Mouse (Mus musculus) kidney, postnatal 0 days (tissue): Measurements from ENCODE around the gene Nipsnap3b. TPM values are rescaled to one million over a fixed set of nuclear protein-coding genes. Genes with fewer than 3 reads are reported as not detected.
A peak's percentile ranks its signal among the peaks of the same experiment; 100 is the strongest.

Experiments
- ATAC-seq: fragments of 200-750 bp; cut with Nextera tagmentation; replicated peaks from 2 replicates; pipeline ENCODE4 v1.8.0; 2017; ENCODE audit warnings: low read depth, moderate number of reproducible peaks, moderate TSS enrichment, moderate library complexity; ENCODE audit not compliant: low FRiP score
- DNase-seq: peaks from one replicate; pipeline ENCODE4 v3.0.0-alpha.2; 2016; ENCODE audit warnings: low spot score
- H3K27ac ChIP-seq: fragments of 300-500 bp; sonication (generic); 2 replicates; pipeline ENCODE4 v1.5.1; 2014; ENCODE audit warnings: mild to moderate bottlenecking
- H3K27me3 ChIP-seq: fragments of 300-500 bp; sonication (generic); 2 replicates; pipeline ENCODE4 v1.6.1; 2014; ENCODE audit warnings: low read length, mixed read lengths; ENCODE audit not compliant: insufficient read depth
- H3K36me3 ChIP-seq: fragments of 300-500 bp; sonication (generic); 2 replicates; pipeline ENCODE4 v1.6.1; 2014; ENCODE audit warnings: low read length, mixed read lengths; ENCODE audit not compliant: insufficient read depth
- H3K4me1 ChIP-seq: fragments of 300-500 bp; sonication (generic); replicated peaks from 2 replicates; pipeline ENCODE4 v1.6.1; 2014; ENCODE audit warnings: antibody characterized with exemption, low read length, mixed read lengths; ENCODE audit not compliant: insufficient read depth
- H3K4me2 ChIP-seq: fragments of 300-500 bp; sonication (generic); 2 replicates; pipeline ENCODE4 v1.6.1; 2014; ENCODE audit warnings: mild to moderate bottlenecking, low read length, moderate library complexity, mixed read lengths
- H3K4me3 ChIP-seq: fragments of 300-500 bp; sonication (generic); replicated peaks from 2 replicates; pipeline ENCODE4 v1.5.1; 2014; ENCODE audit warnings: low read depth, low read length
- H3K9ac ChIP-seq: fragments of 300-500 bp; sonication (generic); 2 replicates; pipeline ENCODE4 v1.6.1; 2014; ENCODE audit warnings: low read depth, low read length
- H3K9me3 ChIP-seq: fragments of 300-500 bp; sonication (generic); replicated peaks from 2 replicates; pipeline ENCODE4 v1.6.1; 2016; ENCODE audit warnings: low read length, inconsistent platforms, mixed read lengths
- CTCF ChIP-seq: IDR thresholded peaks from 2 replicates; pipeline ENCODE4 v1.5.1; 2016; ENCODE audit warnings: antibody characterized with exemption, low read depth, mild to moderate bottlenecking, moderate library complexity
- WGBS: fragments of 180-500 bp; shearing (Covaris S2); extraction: QIAGEN DNeasy Blood & Tissue Kit; methylation state at CpG from one replicate; pipeline ENCODE4 v1.1.7; 2014; 5-methylcytosine and 5-hydroxymethylcytosine counted together
- polyA plus RNA-seq: library from polyadenylated mRNA; unstranded; fragments of >200 nt; fragmentation: Nextera tagmentation; extraction: Ambion mirVana; gene quantifications from 2 replicates; pipeline ENCODE4 v1.2.1, GENCODE M21; 2015

Gene Nipsnap3b
- polyA plus RNA-seq, 1 experiment from 2014 or later, result 88.5 TPM

DNA sequence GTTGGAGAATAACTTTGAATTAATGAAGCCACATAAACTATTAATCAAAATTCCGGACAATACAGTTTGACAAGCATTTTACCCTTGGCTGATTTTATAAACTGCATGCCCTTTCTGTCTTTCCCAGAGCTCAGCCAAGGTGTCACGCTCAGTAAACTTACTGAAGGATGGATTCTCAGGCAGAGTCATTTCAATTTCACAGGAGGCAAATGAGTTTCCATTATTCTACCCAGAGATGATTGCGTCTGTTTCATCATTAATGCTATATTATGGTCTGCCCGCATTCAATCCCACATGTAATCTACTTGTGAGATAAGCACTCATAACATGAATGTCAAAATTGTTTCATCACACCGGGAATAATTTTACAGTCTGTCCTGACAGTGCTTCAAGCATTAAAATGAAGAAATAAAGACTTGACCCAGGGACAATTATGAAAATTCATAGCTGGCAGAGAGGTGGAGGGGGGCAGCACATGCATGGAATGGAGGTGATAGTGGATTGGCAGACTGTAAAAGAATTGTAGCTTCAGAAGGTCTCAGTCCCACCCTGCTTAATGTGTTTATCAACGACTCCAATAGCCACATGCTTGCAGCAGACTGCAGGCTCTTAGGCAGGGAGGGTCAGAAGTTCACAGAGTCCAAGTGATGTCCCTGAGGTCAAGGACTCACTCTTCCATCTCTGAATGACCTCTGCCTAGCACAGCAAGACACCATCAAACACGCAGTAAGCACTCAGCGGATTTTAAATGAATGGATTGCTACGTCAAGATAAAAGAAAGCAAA lies 34.8 kb downstream of the Nipsnap3b start:
- Histone ChIP-seq H3K27ac (no peak overlapping the region), H3K36me3 (peaks cover 16% of the 10 kb centered on the region), H3K4me1 (no peaks in the 10 kb centered on the region), H3K9ac (no peak overlapping the region), H3K27me3 (no peaks in the 10 kb centered on the region), H3K4me3 (no peak overlapping the region), H3K9me3 (no peaks in the 10 kb centered on the region), H3K4me2 (no peak overlapping the region)
- no peak for TF ChIP-seq CTCF
- ATAC-seq, result no peak
- peak; percentile 28 for DNase-seq
- WGBS, result 48% methylated on average over 9 of the region's 9 CpGs

DNA sequence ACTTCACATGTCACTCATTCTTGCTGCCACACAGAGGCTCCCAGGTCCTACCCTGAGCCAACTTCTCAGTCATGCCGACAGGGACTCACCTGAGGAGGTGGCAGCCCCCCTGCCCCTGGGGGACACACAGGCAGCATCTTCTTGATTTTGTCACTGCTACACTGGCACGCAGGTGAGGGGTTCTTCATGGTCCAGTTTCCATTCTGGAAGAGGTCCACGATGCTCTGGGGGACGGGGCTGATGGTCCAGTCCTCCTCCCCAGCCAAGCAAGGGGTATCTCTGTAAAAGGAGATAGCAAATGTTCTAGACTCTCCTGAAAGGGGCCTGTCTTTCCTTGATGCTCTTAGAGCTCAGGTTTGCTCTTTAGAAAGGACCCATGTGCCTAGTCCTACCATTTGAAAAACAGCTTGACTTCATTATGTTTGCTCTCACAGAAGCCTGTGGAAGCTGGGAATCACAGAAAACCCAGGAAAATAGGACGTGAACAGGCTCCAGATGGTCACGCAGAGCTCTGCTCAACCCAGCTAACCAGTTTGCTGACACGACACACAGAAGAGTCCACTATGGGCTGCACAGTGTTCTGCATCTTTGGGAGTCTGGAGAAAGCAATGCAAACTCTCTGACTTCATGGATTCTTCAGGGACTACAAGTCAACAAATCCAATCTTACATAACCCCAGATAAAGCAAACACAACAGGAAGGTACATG lies 50.8 kb downstream of the Nipsnap3b start:
- Histone ChIP-seq H3K9me3 (no peaks in the 10 kb centered on the region), H3K27ac (no peak overlapping the region), H3K4me1 (no peaks in the 10 kb centered on the region), H3K4me3 (no peak overlapping the region), H3K27me3 (no peaks in the 10 kb centered on the region), H3K4me2 (no peak overlapping the region), H3K9ac (no peak overlapping the region), H3K36me3 (peaks cover 30% of the 10 kb centered on the region; the same call in 1 of the 2 replicates)
- 91% methylated on average over 7 of the region's 7 CpGs for WGBS
- ATAC-seq (no peak), DNase-seq (no peak)
- TF ChIP-seq CTCF, result no peak

Other genes with a start within 250 kb of the Nipsnap3b start
- gene Olfr275, start 197.3 kb upstream of the Nipsnap3b start, polyA plus RNA-seq, result not detected in 2 replicates
- not detected in 2 replicates for gene Olfr273, start 152.6 kb upstream of the Nipsnap3b start, polyA plus RNA-seq
- not detected in 2 replicates for gene Olfr272, start 92.7 kb upstream of the Nipsnap3b start, polyA plus RNA-seq
- gene Olfr270, start 47.3 kb upstream of the Nipsnap3b start, polyA plus RNA-seq, result not detected in 2 replicates
- 0.11 TPM in 1 of 2 replicates, not detected in the other for gene Nipsnap3a, start 22.6 kb upstream of the Nipsnap3b start, polyA plus RNA-seq
- gene Abca1, start 148.0 kb downstream of the Nipsnap3b start, polyA plus RNA-seq, result 3.7 and 4.7 TPM in 2 replicates